Mouse (Mus musculus): ENCODE data around the gene Hmgb1.

Gene Hmgb1

GRCm38 (mm10) chr5:149031199-149031750 lies 153.0 kb downstream of the Hmgb1 start:
- DNase-seq (ENCODE audit: inconsistent age in 2 of 2, low spot score in 1 of 2), result peak; percentile 79 to 92

GRCm38 (mm10) chr5:149030103-149030502 lies 154.2 kb downstream of the Hmgb1 start:
- DNase-seq (ENCODE audit: inconsistent age in 2 of 2, low spot score in 1 of 2), result no peak

- DNase-seq (ENCODE audit: inconsistent age in 2 of 2, low spot score in 1 of 2), result no peak
Observed at GRCm38 (mm10) chr5:149028394-149028793, 155.9 kb downstream of the Hmgb1 start.

GRCm38 (mm10) chr5:149027389-149027788 lies 156.9 kb downstream of the Hmgb1 start:
- no peak for DNase-seq (ENCODE audit: inconsistent age in 2 of 2, low spot score in 1 of 2)

GRCm38 (mm10) chr5:149021120-149021519 lies 163.2 kb downstream of the Hmgb1 start:
- no peak for DNase-seq (ENCODE audit: inconsistent age in 2 of 2, low spot score in 1 of 2)

GRCm38 (mm10) chr5:149020681-149021062 lies 163.6 kb downstream of the Hmgb1 start:
- DNase-seq (ENCODE audit: inconsistent age in 2 of 2, low spot score in 1 of 2), result no peak

GRCm38 (mm10) chr5:149020059-149020680 lies 164.1 kb downstream of the Hmgb1 start:
- peak in 1 of 2 experiments; percentile 81 for DNase-seq (ENCODE audit: inconsistent age in 2 of 2, low spot score in 1 of 2)

- no peak for DNase-seq (ENCODE audit: inconsistent age in 2 of 2, low spot score in 1 of 2)
Observed at GRCm38 (mm10) chr5:149017666-149018415, 166.4 kb downstream of the Hmgb1 start.

GRCm38 (mm10) chr5:149017181-149017580 lies 167.1 kb downstream of the Hmgb1 start:
- no peak for DNase-seq (ENCODE audit: inconsistent age in 2 of 2, low spot score in 1 of 2)

- DNase-seq (ENCODE audit: inconsistent age in 2 of 2, low spot score in 1 of 2), result no peak
Observed at GRCm38 (mm10) chr5:149016261-149016660, 168.0 kb downstream of the Hmgb1 start.

GRCm38 (mm10) chr5:149015335-149016201 lies 168.7 kb downstream of the Hmgb1 start:
- peak in 1 of 2 experiments; percentile 75 for DNase-seq (ENCODE audit: inconsistent age in 2 of 2, low spot score in 1 of 2)

GRCm38 (mm10) chr5:149014600-149015268 lies 169.6 kb downstream of the Hmgb1 start:
- no peak for DNase-seq (ENCODE audit: inconsistent age in 2 of 2, low spot score in 1 of 2)

- DNase-seq (ENCODE audit: inconsistent age in 2 of 2, low spot score in 1 of 2), result no peak
Observed at GRCm38 (mm10) chr5:149013817-149014508, 170.3 kb downstream of the Hmgb1 start.

GRCm38 (mm10) chr5:149009111-149009510 lies 175.2 kb downstream of the Hmgb1 start:
- peak in 1 of 2 experiments; percentile 36 for DNase-seq (ENCODE audit: inconsistent age in 2 of 2, low spot score in 1 of 2)

GRCm38 (mm10) chr5:149007295-149007646 lies 177.0 kb downstream of the Hmgb1 start:
- peak in 1 of 2 experiments; percentile 37 for DNase-seq (ENCODE audit: inconsistent age in 2 of 2, low spot score in 1 of 2)

GRCm38 (mm10) chr5:149006362-149007294 lies 177.7 kb downstream of the Hmgb1 start:
- DNase-seq (ENCODE audit: inconsistent age in 2 of 2, low spot score in 1 of 2), result peak; percentile 99 to 100

GRCm38 (mm10) chr5:149005701-149006361 lies 178.5 kb downstream of the Hmgb1 start:
- peak in 1 of 2 experiments; percentile 33 for DNase-seq (ENCODE audit: inconsistent age in 2 of 2, low spot score in 1 of 2)

GRCm38 (mm10) chr5:149005083-149005482 lies 179.2 kb downstream of the Hmgb1 start:
- no peak for DNase-seq (ENCODE audit: inconsistent age in 2 of 2, low spot score in 1 of 2)
